Mouse (Mus musculus): Measurements from ENCODE around the gene Large2. TPM values are rescaled to one million over a fixed set of nuclear protein-coding genes. Genes with fewer than 3 reads are reported as not detected.

Gene Large2
- not detected for total RNA-seq (2023)

DNA sequence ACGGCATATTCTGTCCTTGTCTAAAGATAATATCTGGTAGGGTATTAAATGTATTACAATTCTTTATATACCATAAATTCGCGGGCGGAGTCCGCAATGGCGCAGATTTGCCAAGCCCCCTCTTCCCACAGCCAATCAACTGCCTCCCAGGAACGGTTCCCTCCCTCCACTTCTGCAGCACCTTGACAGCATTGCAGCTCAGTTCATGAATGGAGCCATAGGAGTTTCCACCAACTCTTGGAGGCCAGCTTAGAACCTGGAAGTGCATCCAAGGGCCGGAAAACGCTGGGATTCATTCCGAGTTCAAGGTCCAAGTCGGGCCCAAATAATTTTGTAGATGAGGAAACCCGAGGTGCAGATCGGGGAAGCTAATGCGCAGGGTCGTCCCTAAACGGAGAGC, at the start of gene Large2, which contains the start of gene Pex16:
TSS of gene Large2 (minus strand) at position 356 of the 400 bp plus-strand sequence.
TSS of gene Pex16 (plus strand) at position 163 of the 400 bp plus-strand sequence.

DNA sequence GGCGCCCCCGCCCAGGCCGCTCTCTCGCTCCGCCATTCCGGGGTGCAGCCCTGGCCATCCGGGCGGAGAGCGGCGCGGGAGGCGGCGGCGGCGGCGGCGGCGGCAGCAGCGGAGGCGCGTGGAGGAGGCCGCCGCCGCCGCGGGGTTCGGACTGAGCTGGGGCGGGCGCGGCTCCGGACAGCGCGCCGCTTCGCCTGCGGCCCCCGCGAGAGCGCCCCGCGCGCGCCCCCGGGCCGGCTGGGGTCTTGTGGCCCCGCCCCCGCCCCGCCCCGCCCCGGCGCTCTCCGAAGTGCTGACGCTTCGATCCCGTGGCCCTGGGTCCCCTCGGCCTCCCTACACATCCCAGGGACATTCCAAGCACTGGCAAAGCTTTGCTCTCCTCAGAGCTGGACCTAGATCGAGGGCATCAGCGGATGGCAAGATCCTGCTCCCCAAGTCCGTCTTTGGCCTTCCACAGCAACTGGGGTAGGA, 26.5 kb upstream of the Large2 start, which contains the start of gene Mapk8ip1:
TSS of gene Mapk8ip1 (minus strand) at position 173 of the 471 bp plus-strand sequence.

DNA sequence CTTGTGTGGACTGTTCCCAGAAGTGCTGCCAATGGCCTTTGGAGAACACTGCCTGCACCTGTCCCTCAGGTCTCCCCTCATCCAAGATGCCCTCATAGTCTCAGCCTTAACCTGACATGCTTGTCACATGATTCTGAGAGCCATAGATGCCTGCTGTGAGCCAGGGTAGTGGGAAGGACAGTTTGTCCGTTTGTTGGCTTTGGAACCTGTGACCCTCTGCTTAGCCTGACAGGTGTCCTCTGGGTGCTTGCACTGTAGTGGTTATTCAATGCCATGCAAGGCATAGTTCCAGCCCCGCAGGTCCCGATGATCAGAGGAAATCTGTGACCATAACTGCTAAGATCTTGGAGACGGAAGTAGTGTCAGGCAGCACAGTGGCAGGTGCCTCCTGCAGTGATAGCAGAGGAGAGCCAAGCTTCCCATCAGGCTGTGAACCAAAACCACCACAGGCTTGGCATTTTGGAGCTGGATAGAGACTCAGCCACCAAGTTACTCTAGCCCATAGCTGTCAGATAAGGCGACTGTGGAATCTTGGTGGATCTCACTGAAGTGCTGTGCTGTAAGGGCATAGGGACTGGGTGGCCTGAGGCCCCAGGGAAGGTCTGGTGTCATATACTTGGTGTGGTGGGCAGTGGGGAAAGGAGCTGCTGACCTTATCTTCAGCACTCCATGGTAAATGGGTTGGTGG, 7.4 kb upstream of the Large2 start, which contains the start of gene 1700029I15Rik:
TSS of gene 1700029I15Rik (plus strand) at position 638 of the 688 bp plus-strand sequence.

Other genes starting within 250 kb of the Large2 start
- gene Pex16, start 193 bp downstream of the Large2 start, total RNA-seq (2023) = 10 to 100 TPM; 17.2 to 19.1 TPM
- 1 to 10 TPM; 3.3 to 3.4 TPM for gene 1700029I15Rik, start 7.7 kb upstream of the Large2 start, total RNA-seq (2023)
- gene Mapk8ip1, start 26.4 kb upstream of the Large2 start, total RNA-seq (2023) = under 1 TPM; 0.33 to 0.42 TPM
- gene Cry2, start 59.2 kb upstream of the Large2 start, total RNA-seq (2023) = 10 to 100 TPM; 13.9 to 15.4 TPM
- gene Slc35c1, start 85.7 kb upstream of the Large2 start, total RNA-seq (2023) = 10 to 100 TPM; 33.6 to 40.1 TPM
- gene Chst1, start 224.8 kb upstream of the Large2 start, total RNA-seq (2023) = under 1 TPM; 0.53 to 0.90 TPM

Measured in neutrophil, adult 83 days (primary cell).